Mouse (Mus musculus) neural tube, embryonic 13.5 days (tissue): ENCODE data around the gene Hikeshi. TPM values are rescaled to one million over a fixed set of nuclear protein-coding genes. Genes with fewer than 3 reads are reported as not detected.
A peak's percentile ranks its signal among the peaks of the same experiment; 100 is the strongest.

Experiments
- ATAC-seq: fragments of 200-750 bp; cut with Nextera tagmentation; 2 replicates; pipeline ENCODE4 v1.8.0; 2017; ENCODE audit warnings: low read depth, mild to moderate bottlenecking, moderate TSS enrichment, moderate library complexity
- H3K27ac ChIP-seq: fragments of 300-500 bp; sonication (generic); replicated peaks from 2 replicates; pipeline ENCODE4 v1.5.1; 2015; ENCODE audit warnings: moderate library complexity, mild to moderate bottlenecking, inconsistent platforms
- H3K27me3 ChIP-seq: fragments of 300-500 bp; sonication (generic); 2 replicates; pipeline ENCODE4 v1.6.1; 2015; ENCODE audit warnings: mild to moderate bottlenecking, inconsistent platforms
- H3K36me3 ChIP-seq: fragments of 300-500 bp; sonication (generic); 2 replicates; pipeline ENCODE4 v1.6.1; 2015; ENCODE audit warnings: mild to moderate bottlenecking, inconsistent platforms
- H3K4me1 ChIP-seq: fragments of 300-500 bp; sonication (generic); replicated peaks from 2 replicates; pipeline ENCODE4 v1.6.1; 2015; ENCODE audit warnings: inconsistent platforms
- H3K4me2 ChIP-seq: fragments of 300-500 bp; sonication (generic); 2 replicates; pipeline ENCODE4 v1.6.1; 2015; ENCODE audit warnings: inconsistent platforms, mild to moderate bottlenecking, moderate library complexity
- H3K4me3 ChIP-seq: fragments of 300-500 bp; sonication (generic); 2 replicates; pipeline ENCODE4 v1.5.1; 2015; ENCODE audit warnings: mild to moderate bottlenecking, inconsistent platforms
- H3K9ac ChIP-seq: fragments of 300-500 bp; sonication (generic); 2 replicates; pipeline ENCODE4 v1.6.1; 2015; ENCODE audit warnings: moderate library complexity, mild to moderate bottlenecking, inconsistent platforms
- H3K9me3 ChIP-seq: fragments of 300-500 bp; sonication (generic); 2 replicates; pipeline ENCODE4 v1.6.1; 2016; ENCODE audit warnings: inconsistent platforms
- WGBS: fragments of 180-500 bp; shearing (Covaris S2); methylation state at CpG from one replicate; pipeline ENCODE4 v1.1.7; 2015; 5-methylcytosine and 5-hydroxymethylcytosine counted together
- polyA plus RNA-seq: library from polyadenylated mRNA; unstranded; fragments of >200 nt; fragmentation: Nextera tagmentation; extraction: Ambion mirVana; gene quantifications from 2 replicates; pipeline ENCODE4 v1.2.1, GENCODE M21; 2015

The Hikeshi gene
- polyA plus RNA-seq, 1 experiment from 2014 or later = 144 TPM

DNA sequence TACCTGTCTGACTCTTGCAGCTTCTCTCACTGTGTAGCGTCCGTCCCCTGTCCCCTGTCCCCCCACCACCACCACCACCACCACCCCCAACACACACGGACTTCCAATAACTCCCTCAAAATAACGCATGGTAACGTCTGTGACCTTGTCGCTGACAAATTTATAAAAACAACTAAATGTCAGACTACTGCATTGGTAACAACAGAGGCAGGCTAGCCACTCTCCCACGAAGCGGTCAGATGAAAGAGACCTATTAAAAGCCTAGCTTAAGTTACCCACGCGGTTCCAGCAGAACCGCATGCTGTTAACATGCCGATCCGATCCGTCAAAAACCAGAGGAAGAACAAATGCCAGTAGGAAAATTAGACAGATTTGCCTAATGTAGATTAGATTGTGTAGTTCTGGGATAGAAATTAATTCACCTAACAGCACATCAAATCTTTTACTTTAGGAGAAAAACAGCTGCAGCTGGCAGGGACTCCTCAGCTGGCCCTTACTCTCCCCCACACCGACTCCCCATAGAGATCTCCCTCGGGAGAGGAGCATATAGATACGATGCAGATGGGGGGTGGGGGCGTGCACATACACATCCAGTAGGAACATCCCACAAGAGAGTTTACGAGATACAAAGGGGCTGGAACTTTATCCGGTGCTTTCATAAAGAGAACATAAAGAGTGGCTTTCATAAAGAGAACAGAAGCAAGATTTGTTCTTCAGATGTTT lies 31.9 kb downstream of the Hikeshi start:
- Histone ChIP-seq H3K36me3 (no peaks in the 10 kb centered on the region), H3K4me2 (no peak overlapping the region), H3K27ac (no peak overlapping the region), H3K4me1 (no peaks in the 10 kb centered on the region), H3K4me3 (no peak overlapping the region), H3K27me3 (no peaks in the 10 kb centered on the region), H3K9me3 (no peaks in the 10 kb centered on the region), H3K9ac (no peak overlapping the region)
- WGBS = 81% methylated on average over 20 of the region's 20 CpGs
- ATAC-seq = no peak

- H3K4me1 ChIP-seq = peaks cover 3% of the 10 kb centered on the region
- H3K4me2 ChIP-seq = no peak overlapping the region
- ATAC-seq = no peak
- H3K9me3 ChIP-seq = no peaks in the 10 kb centered on the region
- H3K36me3 ChIP-seq = no peaks in the 10 kb centered on the region
- H3K27ac ChIP-seq = no peak overlapping the region
- H3K9ac ChIP-seq = no peak overlapping the region
- WGBS = 68% methylated on average over 7 of the region's 7 CpGs
- H3K27me3 ChIP-seq = no peaks in the 10 kb centered on the region
- no peak overlapping the region for H3K4me3 ChIP-seq
Observed at GRCm38 (mm10) chr7:89908421-89908820, 32.6 kb downstream of the Hikeshi start.

- no peak overlapping the region for H3K27ac ChIP-seq
- ATAC-seq = 0 out of 2 replicates have a peak, but pooled peaks have one; percentile 22
- H3K4me1 ChIP-seq = peaks cover 6% of the 10 kb centered on the region
- no peak overlapping the region for H3K4me3 ChIP-seq
- H3K9ac ChIP-seq = no peak overlapping the region
- H3K36me3 ChIP-seq = no peaks in the 10 kb centered on the region
- no peak overlapping the region for H3K4me2 ChIP-seq
- H3K9me3 ChIP-seq = no peaks in the 10 kb centered on the region
- WGBS = 21% methylated on average over 8 of the region's 8 CpGs
- H3K27me3 ChIP-seq = no peaks in the 10 kb centered on the region
Observed at GRCm38 (mm10) chr7:89907950-89908349, 33.1 kb downstream of the Hikeshi start.

DNA sequence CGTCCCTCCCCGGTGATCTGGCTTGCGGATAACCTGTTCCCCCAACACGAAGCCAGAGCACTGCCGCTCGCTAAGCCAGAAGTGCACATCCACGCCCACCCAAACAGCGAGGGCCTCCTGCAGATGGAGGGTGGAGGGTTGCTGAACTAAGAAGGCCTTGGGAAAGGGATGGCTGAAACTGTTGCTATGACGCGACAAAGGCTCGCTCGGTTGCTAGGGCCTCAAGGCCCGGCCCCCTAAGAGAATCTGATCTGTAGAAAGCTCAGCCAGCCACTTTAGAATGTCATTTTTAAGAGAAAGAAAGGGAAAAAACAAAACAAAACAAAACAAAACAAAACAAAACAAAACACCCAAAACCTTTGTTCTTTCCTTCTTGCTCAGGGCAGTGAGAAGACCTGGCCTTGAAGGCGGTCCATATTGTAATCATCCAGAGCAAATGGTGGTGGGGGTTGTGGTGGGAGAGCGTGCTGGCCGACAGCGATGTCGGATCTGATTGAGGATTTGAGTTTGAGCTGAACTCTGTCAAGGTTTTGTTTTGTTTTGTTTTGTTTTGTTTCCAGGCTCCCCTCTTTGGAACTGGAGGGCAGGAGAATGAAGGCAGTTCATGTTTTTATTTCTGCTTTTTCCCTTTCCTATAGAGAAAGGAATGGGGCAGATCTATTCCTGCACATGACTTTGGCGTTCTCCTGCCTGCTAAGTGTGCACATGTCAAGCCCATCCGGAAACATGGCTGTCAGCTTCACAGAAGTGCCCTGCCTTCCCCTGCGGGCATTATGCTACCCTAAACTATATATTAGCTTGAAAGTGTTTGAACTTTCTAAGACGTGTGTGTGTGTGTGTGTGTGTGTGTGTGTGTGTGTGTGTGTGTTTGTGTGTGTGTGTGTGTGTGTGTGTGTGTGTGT lies 37.3 kb downstream of the Hikeshi start, which contains the start of gene Ccdc81:
Gene Ccdc81 (minus strand): TSS at position 188 of the 902 bp plus-strand sequence.
- Histone ChIP-seq H3K4me1 (peaks cover 6% of the 10 kb centered on the region), H3K27ac (no peak within 1 kb of the TSS), H3K36me3 (no peaks in the 10 kb centered on the region), H3K4me3 (no peak within 1 kb of the TSS), H3K4me2 (peak within 1 kb of the TSS; percentile 11; the same call in 1 of the 2 replicates), H3K9me3 (no peaks in the 10 kb centered on the region), H3K27me3 (no peaks in the 10 kb centered on the region), H3K9ac (0 out of 2 replicates have a peak within 1 kb of the TSS, but pooled peaks have one; percentile 38)
- ATAC-seq = 0 out of 2 replicates have a peak, but pooled peaks have one; percentile 50
- 41% methylated on average over 22 of the region's 22 CpGs for WGBS

DNA sequence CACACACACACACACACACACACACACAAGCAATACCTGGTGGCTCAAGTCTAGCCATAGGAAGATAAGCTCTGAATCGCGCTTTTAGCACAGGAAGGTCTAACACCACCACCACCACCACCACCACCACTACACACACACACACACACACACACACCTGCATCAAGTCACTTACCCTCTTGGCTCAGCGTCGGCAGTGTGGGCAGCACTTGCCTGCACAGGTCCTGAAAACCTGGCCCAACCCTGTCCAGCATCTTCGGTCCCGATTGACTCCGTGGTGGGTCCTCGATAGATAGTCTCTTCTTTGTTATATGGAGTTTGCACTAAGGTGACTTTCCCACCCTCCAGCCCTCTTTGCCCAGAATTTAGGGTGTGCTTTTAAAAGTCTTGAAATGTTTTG lies 38.0 kb downstream of the Hikeshi start:
- no peak for ATAC-seq
- Histone ChIP-seq H3K4me2 (peak overlapping the region; percentile 11; the same call in 1 of the 2 replicates), H3K27ac (no peak overlapping the region), H3K4me1 (peaks cover 6% of the 10 kb centered on the region), H3K27me3 (no peaks in the 10 kb centered on the region), H3K9ac (no peak overlapping the region), H3K9me3 (no peaks in the 10 kb centered on the region), H3K4me3 (no peak overlapping the region), H3K36me3 (no peaks in the 10 kb centered on the region)
- WGBS = 87% methylated on average over 8 of the region's 8 CpGs

GRCm38 (mm10) chr7:89891856-89892255 lies 49.1 kb downstream of the Hikeshi start:
- 25% methylated on average over 4 of the region's 4 CpGs for WGBS
- Histone ChIP-seq H3K27ac (no peak overlapping the region), H3K4me3 (no peak overlapping the region), H3K27me3 (no peaks in the 10 kb centered on the region), H3K4me2 (no peak overlapping the region), H3K9ac (no peak overlapping the region), H3K36me3 (no peaks in the 10 kb centered on the region), H3K4me1 (no peaks in the 10 kb centered on the region; the same call in 1 of the 2 replicates), H3K9me3 (no peaks in the 10 kb centered on the region)
- no peak for ATAC-seq

GRCm38 (mm10) chr7:89891412-89891811 lies 49.6 kb downstream of the Hikeshi start:
- WGBS = 48% methylated on average over 5 of the region's 5 CpGs
- no peak for ATAC-seq
- no peaks in the 10 kb centered on the region; the same call in 1 of the 2 replicates for H3K4me1 ChIP-seq
- H3K27ac ChIP-seq = no peak overlapping the region
- H3K9me3 ChIP-seq = no peaks in the 10 kb centered on the region
- H3K36me3 ChIP-seq = no peaks in the 10 kb centered on the region
- no peaks in the 10 kb centered on the region for H3K27me3 ChIP-seq
- H3K4me2 ChIP-seq = no peak overlapping the region
- H3K9ac ChIP-seq = no peak overlapping the region
- no peak overlapping the region for H3K4me3 ChIP-seq

GRCm38 (mm10) chr7:89884551-89884950 lies 56.5 kb downstream of the Hikeshi start:
- no peaks in the 10 kb centered on the region for H3K36me3 ChIP-seq
- H3K27me3 ChIP-seq = no peaks in the 10 kb centered on the region
- 71% methylated on average over 3 of the region's 3 CpGs for WGBS
- H3K4me2 ChIP-seq = no peak overlapping the region
- H3K4me3 ChIP-seq = no peak overlapping the region
- no peaks in the 10 kb centered on the region for H3K9me3 ChIP-seq
- H3K27ac ChIP-seq = no peak overlapping the region
- no peak for ATAC-seq
- H3K4me1 ChIP-seq = no peaks in the 10 kb centered on the region
- H3K9ac ChIP-seq = no peak overlapping the region

DNA sequence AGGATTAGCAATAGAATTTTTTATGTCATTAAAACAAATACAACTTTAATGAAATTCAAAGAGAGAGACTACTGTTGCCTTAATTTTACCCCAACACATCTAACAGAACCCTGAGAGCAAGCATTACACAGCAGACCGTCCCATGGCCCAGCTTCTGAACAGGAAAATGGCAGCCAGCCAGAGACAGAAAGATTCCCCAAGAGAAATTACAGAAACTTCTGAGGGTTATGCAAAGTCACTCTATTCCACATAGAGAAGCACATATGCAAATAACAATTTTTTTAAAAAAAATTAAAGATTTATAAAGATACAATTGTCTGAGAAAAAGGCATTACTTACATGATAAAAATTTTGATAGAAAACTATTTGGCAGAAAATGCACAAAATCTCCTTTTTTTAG lies 61.3 kb downstream of the Hikeshi start:
- ATAC-seq = no peak
- H3K9ac ChIP-seq = no peak overlapping the region
- no peak overlapping the region for H3K4me2 ChIP-seq
- no peak overlapping the region for H3K27ac ChIP-seq
- H3K9me3 ChIP-seq = no peaks in the 10 kb centered on the region
- H3K27me3 ChIP-seq = no peaks in the 10 kb centered on the region
- H3K4me3 ChIP-seq = no peak overlapping the region
- no peaks in the 10 kb centered on the region for H3K4me1 ChIP-seq
- no peaks in the 10 kb centered on the region for H3K36me3 ChIP-seq
- 82% methylated on average over 1 of the region's 1 CpGs for WGBS

Other genes with a start within 250 kb of the Hikeshi start
- 0.14 and 0.24 TPM in 2 replicates for gene Ccdc81, start 37.6 kb downstream of the Hikeshi start, polyA plus RNA-seq
- gene Eed, start 39.8 kb upstream of the Hikeshi start, polyA plus RNA-seq = 35.4 and 39.4 TPM in 2 replicates
- gene Picalm, start 189.0 kb upstream of the Hikeshi start, polyA plus RNA-seq = 39.0 and 39.5 TPM in 2 replicates